Mouse (Mus musculus) cortical plate, adult 2 months (tissue): Measurements from ENCODE around the gene Rbm33.

Experiments used
- CTCF ChIP-seq: fragments of 200-500 bp; IDR thresholded peaks from 2 replicates; pipeline ENCODE4 v1.5.1; 2011; ENCODE audit warnings: mild to moderate bottlenecking, control low read depth, low read length; ENCODE audit not compliant: insufficient read depth; ENCODE audit errors: extremely low read depth
- POLR2A ChIP-seq: fragments of 200-500 bp; IDR thresholded peaks from 2 replicates; pipeline ENCODE4 v1.6.1; 2011; ENCODE audit warnings: mild to moderate bottlenecking, low read length, control low read depth; ENCODE audit not compliant: insufficient read depth; ENCODE audit errors: extremely low read depth

- TF ChIP-seq POLR2A (no peak), CTCF (no peak)
These were observed 81.8 kb downstream of the Rbm33 start for GRCm38 (mm10) chr5:28398736-28399135.
